Mouse (Mus musculus): ENCODE data around the gene Zfp541.

The Zfp541 gene

DNA sequence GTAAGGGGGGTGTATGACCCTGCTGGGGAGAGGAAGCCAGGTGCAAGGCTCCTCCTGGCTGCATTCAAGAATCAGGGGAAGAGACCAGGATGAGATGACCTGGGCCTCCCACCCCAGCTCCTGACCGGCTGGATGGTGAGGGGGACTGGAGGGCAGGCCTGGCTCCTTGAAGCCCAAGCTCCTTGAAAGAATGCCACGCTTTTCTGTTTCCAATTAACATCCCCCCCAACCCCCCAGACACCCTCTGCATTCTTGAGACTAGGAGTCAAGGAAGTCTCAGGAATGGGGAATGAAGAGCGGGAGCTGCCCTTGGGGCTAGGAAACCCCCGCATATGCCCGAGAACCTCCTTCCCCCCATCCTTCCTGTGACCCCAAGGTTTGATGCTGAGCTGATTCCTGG lies 17.1 kb upstream of the Zfp541 start:
- DNase-seq = no peak

DNA sequence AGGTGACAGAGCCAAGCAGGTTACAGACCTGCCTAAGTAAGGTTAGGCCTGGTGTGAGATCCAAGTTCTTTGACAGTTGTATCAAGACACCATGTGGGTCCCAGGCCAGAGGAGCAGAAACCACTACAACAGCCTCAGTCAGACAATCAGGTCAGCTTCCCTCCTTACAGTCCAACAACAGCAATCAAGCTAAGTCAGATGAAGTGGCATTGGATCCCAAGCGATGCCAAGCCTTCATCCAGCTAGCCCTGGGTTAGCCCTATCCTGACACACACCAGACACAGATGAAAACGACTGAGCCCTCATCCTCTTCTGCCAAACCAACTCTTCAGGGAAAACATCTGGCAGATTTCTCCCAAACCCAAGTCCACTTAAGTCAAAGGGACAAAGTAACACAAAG lies 16.1 kb upstream of the Zfp541 start:
- DNase-seq = no peak

DNA sequence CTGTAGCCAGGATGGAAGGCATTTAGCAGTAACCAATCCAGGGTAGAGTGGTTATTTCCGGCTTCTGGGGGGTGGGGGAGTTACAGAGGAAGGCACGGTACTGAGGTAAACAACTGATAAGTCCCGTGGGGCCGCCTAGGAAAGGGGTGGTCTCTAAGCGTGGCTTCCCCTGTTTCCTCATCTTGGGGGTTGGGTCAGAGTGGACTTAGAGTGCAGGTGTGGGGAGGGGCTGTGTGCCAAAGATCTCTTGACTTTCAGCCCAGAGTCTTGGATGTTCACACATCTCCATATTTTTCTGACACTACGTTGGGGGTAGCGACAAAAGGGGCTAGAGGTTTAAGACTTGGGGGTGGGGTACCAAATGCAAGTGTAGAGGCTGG lies 15.5 kb upstream of the Zfp541 start:
- peak; percentile 81 for DNase-seq

DNA sequence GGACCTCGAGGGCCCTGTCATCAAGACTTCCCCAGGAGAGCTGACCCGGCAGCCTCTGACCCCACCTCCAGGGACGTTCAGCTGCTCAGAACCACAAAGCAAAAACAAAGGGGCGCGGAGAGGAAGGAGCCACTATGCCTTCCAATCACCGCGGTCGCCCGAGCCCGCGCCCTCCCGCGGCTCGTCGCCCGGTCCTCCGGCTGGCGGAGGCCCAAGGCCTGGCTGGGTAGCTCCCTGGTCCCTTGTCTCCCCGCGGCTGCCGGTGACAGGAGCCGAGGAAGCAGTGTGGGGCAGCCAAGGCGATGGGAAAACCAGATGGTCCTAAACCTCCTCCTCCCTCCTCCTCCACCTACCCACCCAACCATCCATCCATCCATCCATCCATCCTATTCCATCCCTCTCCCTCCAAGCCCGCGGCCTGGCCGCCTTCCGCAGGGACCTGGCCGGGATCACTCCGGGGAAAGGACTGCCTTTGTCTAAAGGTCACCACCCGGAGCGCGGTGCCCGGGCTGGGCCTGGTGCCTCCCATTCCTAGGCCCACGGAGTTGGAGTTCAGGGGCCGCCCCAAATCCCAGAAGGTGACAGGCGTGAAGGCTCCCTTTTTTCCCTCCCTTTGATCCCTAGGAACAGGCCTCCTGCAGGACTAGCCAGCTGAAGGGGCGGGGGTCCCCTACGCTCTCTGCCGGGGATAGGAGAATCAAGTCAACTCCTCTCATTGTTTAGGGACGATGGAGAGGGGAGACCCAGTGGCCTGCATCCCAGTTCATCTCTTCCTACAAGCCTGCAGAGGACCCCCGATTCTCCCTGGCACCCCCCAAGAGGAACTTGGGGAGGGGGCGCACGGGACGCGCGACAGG lies 14.9 kb upstream of the Zfp541 start:
- peak; percentile 70 for DNase-seq

DNA sequence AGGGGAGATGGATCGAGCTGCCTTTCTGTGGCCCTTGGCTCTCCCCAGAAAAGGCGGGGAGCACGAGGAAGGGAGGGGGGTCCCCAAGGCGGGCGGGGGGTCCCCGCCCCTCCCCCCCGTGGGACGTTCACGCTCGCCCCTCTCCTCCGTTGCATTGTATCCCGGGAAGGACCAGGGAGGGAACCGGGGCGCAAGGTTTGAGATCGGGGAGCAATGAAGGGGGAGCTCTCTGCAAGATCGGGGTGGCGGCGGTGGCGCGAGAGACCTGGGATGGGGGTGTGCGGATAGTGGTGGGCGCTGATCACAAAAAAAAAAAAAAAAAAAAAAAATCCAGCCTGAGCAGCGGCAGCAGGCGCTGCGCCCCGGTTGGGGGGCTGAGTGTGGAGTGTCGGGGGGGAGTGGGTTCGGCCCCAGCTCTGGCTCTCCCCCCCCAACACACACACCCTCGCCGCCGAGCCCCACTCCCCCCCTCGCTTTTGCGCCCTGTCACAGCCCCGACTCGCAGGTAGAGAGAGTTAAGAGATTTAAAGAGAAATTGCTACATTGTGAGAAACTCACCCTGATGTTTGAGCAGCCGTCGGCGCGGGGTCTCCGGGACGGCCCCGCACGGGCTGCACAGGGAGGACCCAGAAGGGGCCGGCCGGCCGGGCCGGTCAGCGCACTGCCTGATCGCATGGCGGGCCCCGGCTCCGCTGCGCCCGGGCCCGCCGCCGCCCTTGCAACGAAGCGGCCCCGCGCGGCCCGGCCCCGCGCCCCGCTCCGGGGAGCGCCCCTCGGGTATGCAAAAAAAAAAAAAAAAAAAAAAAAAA lies 14.1 kb upstream of the Zfp541 start, which contains the start of gene Bicra:
TSS of gene Bicra (minus strand) at position 584 of the 809 bp plus-strand sequence.
- DNase-seq = peak; percentile 88

DNA sequence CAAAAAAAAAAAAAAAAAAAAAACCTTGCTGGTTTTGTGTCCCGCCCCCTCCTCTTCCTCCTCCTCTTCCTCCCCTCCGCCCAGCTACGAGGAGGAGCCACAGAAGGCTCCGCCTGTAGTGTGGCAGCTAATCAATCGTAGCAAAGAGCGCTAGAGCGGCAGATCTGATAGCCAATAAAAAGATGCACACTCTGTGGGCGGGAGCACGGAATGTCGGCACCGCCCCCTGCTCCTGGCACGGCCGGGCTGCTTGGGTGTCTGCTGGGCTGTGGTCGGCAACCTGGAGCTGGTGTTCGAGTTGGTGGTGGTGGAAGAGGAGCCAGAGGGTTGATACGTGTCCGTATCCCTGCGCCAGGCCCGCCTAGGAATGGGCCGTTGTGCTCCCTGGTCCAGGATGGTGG lies 13.4 kb upstream of the Zfp541 start:
- peak; percentile 98 for DNase-seq

DNA sequence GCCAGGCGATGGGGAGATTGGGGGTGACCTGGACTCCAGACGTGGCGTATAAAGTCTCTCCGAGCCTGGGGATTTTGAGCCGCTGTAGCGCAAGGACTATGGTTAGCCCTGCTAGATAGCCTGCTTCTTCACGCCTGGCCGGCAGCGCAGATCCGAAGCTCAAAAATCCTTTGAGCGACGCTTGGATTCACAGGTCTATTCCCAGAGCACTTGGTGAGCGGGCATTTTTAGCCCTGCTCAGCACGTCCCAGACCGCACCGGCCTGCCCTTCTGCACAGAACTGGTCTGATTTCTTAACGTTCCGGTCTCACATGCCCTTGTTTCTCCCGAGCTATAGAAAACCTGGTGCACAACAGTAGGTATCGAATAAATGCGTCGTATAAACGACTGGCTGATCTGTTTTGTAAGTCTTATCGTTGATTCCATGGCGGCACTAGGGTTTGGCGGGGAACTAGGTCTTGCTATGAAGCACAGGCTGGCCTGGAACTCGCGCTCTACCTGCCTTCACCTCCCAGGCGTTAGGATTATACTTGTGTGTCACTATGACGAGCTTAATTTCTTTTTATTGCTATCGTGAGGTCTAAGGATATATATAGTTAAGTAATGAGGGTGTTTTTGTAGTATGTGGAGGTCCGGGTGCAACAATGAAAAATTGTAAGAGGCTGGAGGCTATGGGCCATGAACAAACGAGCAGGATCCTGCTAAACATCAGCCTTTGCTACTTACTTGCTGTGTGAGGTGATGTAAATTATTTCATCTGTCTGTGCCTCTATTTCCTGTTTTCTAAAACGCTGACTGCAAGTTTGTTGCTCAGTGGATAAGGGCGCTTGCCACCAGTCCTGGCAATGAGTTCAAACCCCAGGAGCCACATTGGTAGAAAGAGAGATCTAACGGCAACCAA lies 12.7 kb upstream of the Zfp541 start:
- peak; percentile 56 for DNase-seq

DNA sequence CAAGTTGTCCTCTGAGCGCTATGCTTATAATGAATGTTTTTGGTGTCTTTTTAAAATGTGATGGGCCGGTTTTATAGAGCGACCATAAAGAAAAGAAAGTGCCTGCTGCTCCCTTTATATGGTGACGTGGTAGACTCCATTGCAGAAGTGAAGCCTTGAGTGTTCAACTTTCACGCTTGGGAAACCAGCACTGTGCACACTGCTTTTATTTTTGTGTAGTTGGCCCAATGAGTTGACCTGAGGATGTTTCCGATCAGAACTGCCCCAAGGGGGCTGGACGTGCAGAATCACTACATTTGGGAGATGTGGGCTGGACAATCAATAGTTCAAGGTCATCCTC lies 12.1 kb upstream of the Zfp541 start:
- DNase-seq = no peak

DNA sequence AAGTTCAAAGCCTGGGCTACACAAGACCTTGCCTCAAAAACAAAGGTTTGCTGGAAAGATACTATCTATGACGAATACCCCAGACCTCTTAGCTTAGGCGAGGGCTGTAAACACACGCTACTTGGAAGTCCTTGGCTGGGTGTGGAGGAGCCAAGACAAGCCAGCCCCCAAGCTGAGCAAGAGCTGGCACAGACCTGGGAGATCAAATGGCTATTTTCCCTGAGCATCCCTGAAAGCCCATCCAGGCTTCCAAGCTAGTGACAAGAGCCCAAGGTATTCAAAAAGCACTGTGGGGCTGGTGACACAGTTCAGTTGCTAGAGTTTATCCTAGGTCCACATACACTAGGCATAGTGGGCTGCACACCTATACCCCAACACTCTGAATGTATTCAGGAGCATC lies 11.0 kb upstream of the Zfp541 start:
- no peak for DNase-seq

DNA sequence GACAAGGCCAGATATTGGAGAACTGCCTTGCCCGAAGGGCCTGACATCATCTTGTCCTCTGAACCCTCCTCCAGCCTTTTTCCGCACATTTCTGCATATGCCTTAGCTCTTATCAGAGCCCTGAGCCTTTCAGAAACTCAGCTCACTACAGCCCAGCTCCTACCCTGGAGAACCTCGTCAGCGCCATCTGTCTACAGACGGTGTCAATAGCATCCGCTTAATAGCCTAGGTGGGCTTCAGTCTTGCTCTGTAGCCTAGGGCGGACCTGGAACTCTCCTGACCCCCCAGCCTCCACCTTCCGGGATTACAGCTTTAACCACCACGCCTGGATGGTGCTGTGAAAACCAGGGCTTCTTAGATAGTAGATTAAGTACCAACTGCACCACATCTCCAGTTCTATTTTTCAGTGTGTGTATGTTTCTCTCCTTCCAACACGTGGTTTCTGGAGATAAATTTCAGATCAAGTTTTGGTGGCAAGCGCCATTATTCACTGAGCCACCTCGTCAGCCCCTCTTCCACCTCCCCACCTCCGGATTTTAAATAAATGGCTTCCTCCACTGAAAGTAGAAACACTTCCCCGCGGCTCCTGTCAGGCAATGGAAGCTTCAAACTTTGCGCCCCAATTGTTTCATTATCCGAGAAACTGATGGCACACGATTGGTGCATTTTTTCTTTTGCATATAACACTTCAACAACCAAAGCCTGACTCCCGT lies 9.6 kb upstream of the Zfp541 start:
- peak; percentile 88 for DNase-seq

DNA sequence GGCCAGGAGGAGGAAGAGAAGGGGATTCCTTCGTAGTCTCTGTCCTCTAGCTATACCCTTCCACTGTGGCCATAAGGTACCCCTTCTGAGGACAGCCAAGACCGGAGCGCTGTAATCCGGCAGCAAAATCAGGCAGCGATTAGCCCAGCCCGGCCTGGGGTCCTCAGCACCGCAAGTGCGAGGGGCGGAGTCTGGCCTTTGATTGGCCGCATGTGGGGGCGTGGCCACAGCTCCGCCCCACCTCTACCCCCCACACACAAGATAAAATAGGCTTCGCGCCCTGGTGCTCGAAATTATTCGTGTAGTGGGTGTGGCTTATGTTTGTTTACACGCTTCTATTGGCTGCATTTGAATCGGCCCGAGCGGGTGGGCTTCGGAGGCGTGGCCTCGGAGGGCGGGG lies 8.9 kb upstream of the Zfp541 start:
- DNase-seq = peak; percentile 96

DNA sequence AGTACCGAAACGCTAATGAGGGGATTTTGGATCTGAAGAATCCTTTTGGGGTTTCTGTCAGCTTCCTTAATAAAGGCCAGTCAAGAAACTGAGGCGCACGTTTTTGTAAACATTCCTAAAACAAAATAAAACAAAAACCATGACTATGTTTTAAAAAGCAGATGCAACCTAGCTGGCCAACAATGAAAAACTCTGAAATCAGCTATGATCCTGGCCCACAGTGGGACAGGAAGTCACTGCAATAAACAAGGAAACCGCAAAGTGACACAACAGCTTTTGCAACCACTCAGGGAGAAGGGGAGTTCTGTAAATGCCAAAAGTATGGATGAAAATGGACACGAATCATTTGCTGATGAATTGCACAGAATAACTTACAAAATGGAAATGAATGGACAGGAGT lies 8.5 kb upstream of the Zfp541 start:
- DNase-seq = no peak

DNA sequence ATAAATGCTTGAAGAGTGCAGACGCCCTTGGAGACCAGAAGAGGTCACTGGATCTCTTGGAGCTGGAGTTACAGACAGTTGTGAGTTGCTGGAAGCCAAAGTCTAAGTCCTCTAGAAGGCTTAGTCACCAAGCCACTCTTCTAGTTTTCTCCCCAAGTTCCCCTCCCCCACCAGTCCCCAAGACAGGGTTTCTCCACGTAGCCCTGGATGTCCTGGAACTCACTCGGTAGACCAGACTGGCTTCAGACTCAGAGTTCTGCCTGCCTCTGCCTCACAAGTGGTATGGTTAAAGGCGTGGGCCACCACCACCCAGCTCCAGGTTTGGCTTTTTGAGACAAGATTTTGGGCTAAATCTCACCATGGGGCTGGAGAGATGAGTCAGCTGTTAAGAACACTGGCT lies 6.6 kb upstream of the Zfp541 start:
- no peak for DNase-seq

DNA sequence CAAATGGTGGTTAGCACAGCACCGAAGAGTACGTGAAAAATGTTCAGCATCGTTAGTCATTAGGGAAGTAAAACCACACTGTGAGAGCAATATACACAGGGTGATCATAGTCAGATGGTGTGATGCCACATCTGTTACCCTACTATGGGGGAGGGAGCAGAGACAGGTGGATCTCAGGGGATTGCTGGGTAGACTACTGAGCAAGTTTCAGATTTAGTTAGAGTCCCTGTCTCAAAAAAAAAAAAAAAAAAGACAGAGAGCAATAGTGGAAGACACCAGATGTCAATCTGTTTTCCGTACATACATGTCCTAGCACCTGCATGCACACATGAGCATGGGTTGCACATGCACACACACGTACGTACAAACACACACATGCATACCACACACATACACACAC lies 5.9 kb upstream of the Zfp541 start:
- DNase-seq = no peak

DNA sequence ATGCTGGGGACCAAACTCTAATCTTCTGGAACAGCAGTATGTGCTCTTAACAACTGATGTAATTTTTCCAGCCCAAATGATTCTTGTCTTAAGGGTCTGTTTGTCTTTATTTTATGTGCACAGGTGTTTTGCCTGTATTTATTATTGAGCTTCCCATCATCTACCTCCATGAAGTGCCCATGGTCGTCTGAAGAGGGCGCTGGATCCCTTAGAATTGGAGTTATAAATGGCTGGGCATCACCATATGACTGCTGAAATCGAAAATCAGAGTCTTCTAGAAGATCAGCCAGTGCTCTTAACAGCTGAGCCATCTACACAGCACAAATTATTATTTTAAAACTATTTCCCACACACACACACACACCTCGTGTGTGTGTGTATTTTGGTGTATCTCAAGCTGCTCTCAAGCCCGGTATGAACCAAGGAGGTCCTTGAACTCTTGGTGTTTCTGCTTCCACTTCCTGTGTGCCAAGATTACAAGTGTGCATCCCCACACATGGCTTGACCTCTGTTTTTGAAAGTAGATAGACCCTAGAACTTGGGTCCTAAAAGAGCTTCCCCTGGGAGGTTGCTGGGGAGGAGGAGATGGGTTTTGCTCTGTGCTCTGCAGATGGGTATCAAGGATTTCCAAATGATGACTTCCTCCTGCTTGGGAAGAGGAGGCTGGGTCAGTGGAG lies 5.0 kb upstream of the Zfp541 start:
- peak; percentile 40 for DNase-seq

DNA sequence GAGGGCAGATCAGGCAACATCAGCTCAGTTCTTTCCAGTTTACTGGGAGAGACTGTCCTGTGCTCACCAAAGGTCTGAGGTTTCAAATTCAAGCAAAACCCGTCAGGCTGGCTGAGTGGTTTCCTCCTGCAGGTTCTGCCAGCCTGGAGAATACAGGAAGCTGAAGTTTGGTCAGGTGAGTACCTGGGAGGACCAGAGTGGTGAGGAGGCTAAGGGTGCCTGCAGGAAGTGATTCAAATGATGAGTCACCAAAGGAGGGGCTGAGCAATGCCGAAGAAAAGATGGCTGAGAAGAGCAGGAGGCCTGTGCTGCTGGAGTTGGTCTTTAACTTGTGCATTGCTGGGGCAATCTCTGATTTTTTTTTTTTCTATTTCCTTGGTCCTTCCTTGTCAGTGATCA lies 4.5 kb upstream of the Zfp541 start:
- DNase-seq = no peak

DNA sequence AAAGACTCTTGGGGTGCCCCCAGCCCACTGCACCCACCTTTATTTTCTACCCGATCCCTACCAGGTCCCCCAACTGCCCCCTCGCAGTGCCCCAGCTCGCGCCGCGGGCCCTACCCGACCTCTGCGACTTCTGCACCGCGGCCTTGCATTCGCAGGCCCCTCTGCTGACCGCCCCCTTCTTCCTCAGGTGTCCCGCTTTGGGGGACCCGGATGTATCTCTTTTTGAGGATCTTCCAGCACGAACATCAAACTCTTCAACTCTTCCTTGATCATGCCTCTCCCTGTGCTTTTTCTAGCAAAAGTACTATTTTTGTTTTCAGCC lies 446 bp downstream of the Zfp541 start:
- no peak for DNase-seq

DNA sequence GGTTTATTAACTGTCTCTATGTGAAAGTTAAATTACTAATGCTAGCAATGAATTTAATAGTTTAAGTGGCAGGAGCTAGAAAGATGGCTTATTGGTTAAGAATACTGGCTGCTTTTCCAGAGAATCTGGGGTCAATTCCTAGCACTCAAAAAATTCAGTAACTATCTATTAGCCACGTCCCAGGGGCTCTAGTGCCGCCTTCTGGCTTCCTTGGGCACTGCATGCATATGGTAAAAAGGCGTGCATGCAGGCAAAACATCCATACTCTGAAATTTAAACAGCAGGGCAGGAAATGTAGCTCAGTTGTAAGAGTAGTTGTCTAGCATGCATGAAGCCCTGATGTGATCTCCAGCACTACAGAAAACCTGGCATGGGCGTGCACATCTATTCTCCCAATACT lies 1.9 kb downstream of the Zfp541 start:
- peak; percentile 33 for DNase-seq

DNA sequence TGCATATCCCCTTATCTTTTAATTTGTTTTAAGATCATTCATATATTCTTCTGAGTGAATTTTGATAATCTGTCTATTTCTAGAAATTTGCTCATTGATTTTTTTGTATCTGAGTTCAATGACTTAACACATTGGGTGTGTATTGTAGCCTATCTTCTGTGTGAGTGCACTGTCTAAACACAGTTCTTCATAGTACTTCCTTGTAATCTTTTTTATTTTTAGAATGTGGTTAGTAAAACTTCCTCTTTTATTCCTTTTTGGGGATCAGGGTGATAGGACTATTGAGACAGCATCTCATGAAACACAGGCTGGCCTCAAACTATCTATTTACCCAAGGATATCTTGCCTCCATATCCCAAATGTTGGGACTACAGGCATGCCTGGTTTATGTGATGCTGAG lies 9.2 kb downstream of the Zfp541 start:
- no peak for DNase-seq

DNA sequence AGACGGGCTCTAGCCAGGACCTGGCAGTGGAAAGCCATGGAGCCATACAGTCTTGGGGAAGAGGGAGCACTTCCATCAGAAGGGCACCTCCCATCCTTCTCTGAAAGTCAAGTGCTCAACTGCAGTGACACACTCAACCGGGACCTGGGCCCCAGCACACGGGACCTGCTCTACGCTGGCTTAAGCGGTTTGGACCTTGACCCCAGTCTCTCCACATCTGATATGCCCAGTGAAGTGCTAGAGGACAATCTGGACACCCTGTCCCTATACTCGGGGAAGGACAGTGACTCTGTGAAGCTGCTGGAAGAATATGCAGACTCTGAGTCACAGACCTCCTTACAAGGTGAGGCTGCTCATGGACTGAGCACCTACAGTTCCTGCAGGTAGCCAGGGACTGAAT lies 10.3 kb downstream of the Zfp541 start:
- no peak for DNase-seq

DNA sequence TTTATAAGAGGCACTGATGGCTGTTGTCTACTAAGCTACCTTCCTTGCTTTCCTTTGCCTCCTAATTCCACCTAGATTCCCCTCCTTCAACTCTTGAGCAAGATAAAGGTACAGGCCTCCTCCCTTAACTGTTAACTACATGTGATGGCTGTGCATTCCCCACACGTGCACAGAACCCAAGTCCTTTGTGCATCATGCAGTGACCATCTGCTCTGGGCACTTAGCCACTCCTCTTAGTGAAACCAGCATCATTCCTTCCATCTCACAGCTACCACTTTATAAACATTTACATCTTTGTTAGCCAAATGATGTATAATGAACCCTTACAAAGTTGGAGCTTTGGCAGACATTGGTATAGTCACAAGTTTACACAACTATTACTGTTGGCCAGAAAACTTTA lies 18.3 kb downstream of the Zfp541 start:
- DNase-seq = no peak

DNA sequence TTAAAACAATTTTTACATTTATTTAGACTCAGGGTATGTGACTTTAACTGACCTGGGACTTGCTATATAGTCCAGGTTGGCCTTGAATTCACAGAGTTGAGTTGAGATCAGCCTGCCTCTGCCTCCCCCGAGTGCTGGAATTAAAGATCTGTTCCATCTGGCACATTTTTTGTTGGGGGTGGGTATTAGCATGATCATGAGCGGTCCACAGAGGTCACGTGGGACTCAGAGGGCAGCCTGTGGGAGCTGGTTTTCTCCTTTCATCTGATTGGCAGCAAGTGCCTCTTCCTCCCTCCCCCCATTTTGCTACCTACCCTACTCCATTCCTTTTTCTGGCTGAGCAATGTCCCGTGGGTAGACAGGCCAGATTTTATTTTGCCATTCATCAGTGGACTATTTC lies 19.0 kb downstream of the Zfp541 start:
- no peak for DNase-seq
